Mouse (Mus musculus): ENCODE measurements around the gene Gm11639. TPM values are rescaled to one million over a fixed set of nuclear protein-coding genes. Genes with fewer than 3 reads are reported as not detected.

Gm11639 gene
- polyA plus RNA-seq, 1 experiment = 0.07 TPM

GRCm38 (mm10) chr11:105141115-105141514, 455.6 kb downstream of the Gm11639 start:
- Histone ChIP-seq H3K9ac (ENCODE audit: low read depth, poor library complexity, severe bottlenecking) (no peak overlapping the region), H3K27ac (ENCODE audit: insufficient read depth, low read length) (no peak overlapping the region), H3K27me3 (ENCODE audit: control insufficient read depth, insufficient read depth, low read length, poor library complexity, severe bottlenecking) (no peaks in the 10 kb centered on the region), H3K4me1 (ENCODE audit: control insufficient read depth, insufficient read depth, low read length) (no peaks in the 10 kb centered on the region), H3K36me3 (ENCODE audit: control insufficient read depth, insufficient read depth, low read length, poor library complexity, severe bottlenecking) (peaks cover 34% of the 10 kb centered on the region), H3K9me3 (replicated peaks; ENCODE audit: control insufficient read depth, insufficient read depth, low read length, poor library complexity, severe bottlenecking) (no peaks in the 10 kb centered on the region), H3K4me3 (ENCODE audit: low read depth, low read length) (no peak overlapping the region)
- TF ChIP-seq POLR2A (IDR thresholded peaks at IDR 0.05; ENCODE audit: insufficient read depth, low read length) (no peak), CTCF (IDR thresholded peaks at IDR 0.05; ENCODE audit: low read depth, low read length) (no peak), EP300 (IDR thresholded peaks at IDR 0.05; ENCODE audit: insufficient read depth, low read depth, low read length) (no peak)

- TF ChIP-seq POLR2A (IDR thresholded peaks at IDR 0.05; ENCODE audit: insufficient read depth, low read length) = no peak
- TF ChIP-seq CTCF (IDR thresholded peaks at IDR 0.05; ENCODE audit: low read depth, low read length) = no peak
- TF ChIP-seq EP300 (IDR thresholded peaks at IDR 0.05; ENCODE audit: insufficient read depth, low read depth, low read length) = no peak
- H3K9me3 ChIP-seq (replicated peaks; ENCODE audit: control insufficient read depth, insufficient read depth, low read length, poor library complexity, severe bottlenecking) = no peaks in the 10 kb centered on the region
- no peaks in the 10 kb centered on the region for H3K27me3 ChIP-seq (ENCODE audit: control insufficient read depth, insufficient read depth, low read length, poor library complexity, severe bottlenecking)
- H3K36me3 ChIP-seq (ENCODE audit: control insufficient read depth, insufficient read depth, low read length, poor library complexity, severe bottlenecking) = peaks cover 13% of the 10 kb centered on the region
- H3K27ac ChIP-seq (ENCODE audit: insufficient read depth, low read length) = no peak overlapping the region
- H3K4me3 ChIP-seq (ENCODE audit: low read depth, low read length) = no peak overlapping the region
- H3K9ac ChIP-seq (ENCODE audit: low read depth, poor library complexity, severe bottlenecking) = no peak overlapping the region
- H3K4me1 ChIP-seq (ENCODE audit: control insufficient read depth, insufficient read depth, low read length) = no peaks in the 10 kb centered on the region
Measured at GRCm38 (mm10) chr11:105143564-105143963, 458.1 kb downstream of the Gm11639 start.

- Histone ChIP-seq H3K27ac (ENCODE audit: insufficient read depth, low read length) (no peak overlapping the region), H3K27me3 (ENCODE audit: control insufficient read depth, insufficient read depth, low read length, poor library complexity, severe bottlenecking) (no peaks in the 10 kb centered on the region), H3K36me3 (ENCODE audit: control insufficient read depth, insufficient read depth, low read length, poor library complexity, severe bottlenecking) (peaks cover 12% of the 10 kb centered on the region), H3K4me1 (ENCODE audit: control insufficient read depth, insufficient read depth, low read length) (no peaks in the 10 kb centered on the region), H3K9ac (ENCODE audit: low read depth, poor library complexity, severe bottlenecking) (no peak overlapping the region), H3K4me3 (ENCODE audit: low read depth, low read length) (no peak overlapping the region), H3K9me3 (replicated peaks; ENCODE audit: control insufficient read depth, insufficient read depth, low read length, poor library complexity, severe bottlenecking) (no peaks in the 10 kb centered on the region)
- TF ChIP-seq EP300 (IDR thresholded peaks at IDR 0.05; ENCODE audit: insufficient read depth, low read depth, low read length) = no peak
- no peak for TF ChIP-seq POLR2A (IDR thresholded peaks at IDR 0.05; ENCODE audit: insufficient read depth, low read length)
- no peak for TF ChIP-seq CTCF (IDR thresholded peaks at IDR 0.05; ENCODE audit: low read depth, low read length)
Measured at GRCm38 (mm10) chr11:105144084-105144483, 458.6 kb downstream of the Gm11639 start.

DNA sequence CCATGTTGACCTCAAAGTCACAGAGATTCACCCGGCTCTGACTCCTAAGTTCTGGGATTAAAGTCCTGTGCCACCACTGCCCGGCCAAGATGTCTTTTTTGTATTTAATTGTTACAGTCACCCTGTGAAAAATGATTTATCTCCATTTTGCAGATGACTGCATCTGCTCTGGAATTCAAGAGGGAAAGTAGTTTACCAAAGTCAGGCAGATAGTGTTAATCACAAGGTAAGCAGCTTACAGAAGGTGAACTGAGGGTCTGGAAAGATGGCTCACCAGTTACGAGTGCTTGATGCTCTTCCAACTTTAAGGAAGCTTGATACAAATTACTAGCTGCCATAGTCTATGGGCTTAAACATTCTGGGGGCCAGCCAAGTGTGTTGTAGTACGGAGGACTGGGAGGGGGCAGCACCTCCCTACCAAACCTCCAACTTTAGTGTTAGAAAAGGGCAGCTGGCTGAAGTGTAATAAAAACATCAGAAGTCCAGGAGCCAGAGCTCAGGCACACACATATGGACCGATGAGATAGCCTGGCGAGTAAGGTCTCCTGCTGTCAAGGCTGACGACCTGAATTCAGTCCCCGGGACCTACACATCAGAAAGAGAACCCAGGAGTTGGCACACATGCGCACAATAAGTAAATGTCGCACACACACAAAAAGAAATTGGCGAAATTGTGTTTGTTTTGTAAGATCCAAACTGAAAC, 459.2 kb downstream of the Gm11639 start:
- no peaks in the 10 kb centered on the region for H3K27me3 ChIP-seq (ENCODE audit: control insufficient read depth, insufficient read depth, low read length, poor library complexity, severe bottlenecking)
- TF ChIP-seq CTCF (IDR thresholded peaks at IDR 0.05; ENCODE audit: low read depth, low read length) (no peak), POLR2A (IDR thresholded peaks at IDR 0.05; ENCODE audit: insufficient read depth, low read length) (no peak), EP300 (IDR thresholded peaks at IDR 0.05; ENCODE audit: insufficient read depth, low read depth, low read length) (no peak)
- no peaks in the 10 kb centered on the region for H3K4me1 ChIP-seq (ENCODE audit: control insufficient read depth, insufficient read depth, low read length)
- peaks cover 7% of the 10 kb centered on the region for H3K36me3 ChIP-seq (ENCODE audit: control insufficient read depth, insufficient read depth, low read length, poor library complexity, severe bottlenecking)
- no peak overlapping the region for H3K9ac ChIP-seq (ENCODE audit: low read depth, poor library complexity, severe bottlenecking)
- no peaks in the 10 kb centered on the region for H3K9me3 ChIP-seq (replicated peaks; ENCODE audit: control insufficient read depth, insufficient read depth, low read length, poor library complexity, severe bottlenecking)
- H3K27ac ChIP-seq (ENCODE audit: insufficient read depth, low read length) = no peak overlapping the region
- no peak overlapping the region for H3K4me3 ChIP-seq (ENCODE audit: low read depth, low read length)

DNA sequence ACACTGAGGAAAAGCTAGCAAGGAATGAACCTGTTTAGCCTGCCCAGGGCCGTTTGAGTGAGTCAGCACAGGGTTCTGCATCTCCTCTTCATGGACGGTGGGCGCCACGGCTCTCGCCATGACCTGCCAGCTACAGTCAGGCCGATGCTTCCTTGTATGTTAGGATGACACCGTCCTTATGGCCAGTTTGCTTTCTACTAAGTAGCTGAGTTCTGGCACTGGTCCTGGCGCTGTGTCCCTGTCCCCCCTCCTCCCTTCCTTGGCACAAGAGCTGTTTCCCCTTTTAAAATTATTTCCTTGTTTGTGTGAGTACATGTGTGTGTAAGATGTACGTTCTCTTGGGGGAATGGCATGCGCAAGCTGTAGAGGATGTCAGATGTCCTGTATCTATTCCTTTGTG, 459.7 kb downstream of the Gm11639 start:
- no peaks in the 10 kb centered on the region for H3K9me3 ChIP-seq (replicated peaks; ENCODE audit: control insufficient read depth, insufficient read depth, low read length, poor library complexity, severe bottlenecking)
- peaks cover 1% of the 10 kb centered on the region for H3K4me1 ChIP-seq (ENCODE audit: control insufficient read depth, insufficient read depth, low read length)
- H3K27me3 ChIP-seq (ENCODE audit: control insufficient read depth, insufficient read depth, low read length, poor library complexity, severe bottlenecking) = no peaks in the 10 kb centered on the region
- TF ChIP-seq CTCF (IDR thresholded peaks at IDR 0.05; ENCODE audit: low read depth, low read length) = no peak
- TF ChIP-seq EP300 (IDR thresholded peaks at IDR 0.05; ENCODE audit: insufficient read depth, low read depth, low read length) = no peak
- no peak for TF ChIP-seq POLR2A (IDR thresholded peaks at IDR 0.05; ENCODE audit: insufficient read depth, low read length)
- H3K9ac ChIP-seq (ENCODE audit: low read depth, poor library complexity, severe bottlenecking) = no peak overlapping the region
- peaks cover 1% of the 10 kb centered on the region; the same call in 1 of the 2 replicates for H3K36me3 ChIP-seq (ENCODE audit: control insufficient read depth, insufficient read depth, low read length, poor library complexity, severe bottlenecking)
- no peak overlapping the region for H3K4me3 ChIP-seq (ENCODE audit: low read depth, low read length)
- no peak overlapping the region for H3K27ac ChIP-seq (ENCODE audit: insufficient read depth, low read length)

DNA sequence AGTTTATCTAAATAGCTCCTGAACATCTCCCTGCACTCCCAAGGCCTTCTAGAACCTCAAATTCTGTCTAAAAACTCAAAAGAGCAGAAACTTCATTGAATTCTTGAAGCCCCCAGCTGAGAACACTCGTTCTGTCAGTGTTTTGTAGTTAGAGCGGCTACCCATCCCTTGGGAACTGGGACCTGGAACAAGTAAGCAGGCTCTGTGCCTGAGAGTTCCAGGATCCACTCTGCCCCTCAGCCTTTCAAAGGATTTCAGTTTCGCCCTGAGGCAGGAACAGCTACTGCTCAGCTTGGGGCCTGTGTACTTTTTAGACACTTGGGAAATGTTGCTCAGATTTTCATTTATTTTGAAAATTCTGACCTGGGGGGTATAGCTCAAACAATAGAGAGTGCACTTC, 461.1 kb downstream of the Gm11639 start, which contains the start of gene Gm10842:
Gene Gm10842, plus strand, starts transcription at position 301 of the 400 bp plus-strand sequence.
- no peak for TF ChIP-seq CTCF (IDR thresholded peaks at IDR 0.05; ENCODE audit: low read depth, low read length)
- TF ChIP-seq EP300 (IDR thresholded peaks at IDR 0.05; ENCODE audit: insufficient read depth, low read depth, low read length) = no peak
- no peaks in the 10 kb centered on the region for H3K27me3 ChIP-seq (ENCODE audit: control insufficient read depth, insufficient read depth, low read length, poor library complexity, severe bottlenecking)
- no peak within 1 kb of the TSS for H3K27ac ChIP-seq (ENCODE audit: insufficient read depth, low read length)
- no peaks in the 10 kb centered on the region for H3K9me3 ChIP-seq (replicated peaks; ENCODE audit: control insufficient read depth, insufficient read depth, low read length, poor library complexity, severe bottlenecking)
- H3K36me3 ChIP-seq (ENCODE audit: control insufficient read depth, insufficient read depth, low read length, poor library complexity, severe bottlenecking) = no peaks in the 10 kb centered on the region
- H3K4me1 ChIP-seq (ENCODE audit: control insufficient read depth, insufficient read depth, low read length) = peaks cover 2% of the 10 kb centered on the region
- no peak within 1 kb of the TSS for H3K4me3 ChIP-seq (ENCODE audit: low read depth, low read length)
- H3K9ac ChIP-seq (ENCODE audit: low read depth, poor library complexity, severe bottlenecking) = no peak within 1 kb of the TSS
